Mouse (Mus musculus): ENCODE results near the gene Slco2a1. TPM values are rescaled to one million over a fixed set of nuclear protein-coding genes. Genes with fewer than 3 reads are reported as not detected.

Slco2a1 gene
- polyA plus RNA-seq, 1 experiment from 2014 or later = 3.7 TPM

GRCm38 (mm10) chr9:103114326-103114725 is 125.8 kb downstream of the Slco2a1 start:
- no peak for ATAC-seq (ENCODE audit: insufficient number of reproducible peaks, insufficient read depth, low FRiP score, low TSS enrichment)
- peaks cover 18% of the 10 kb centered on the region for H3K4me1 ChIP-seq
- peaks cover 47% of the 10 kb centered on the region for H3K27me3 ChIP-seq

GRCm38 (mm10) chr9:103114901-103115300 is 126.4 kb downstream of the Slco2a1 start:
- H3K27ac ChIP-seq = no peak overlapping the region
- H3K9ac ChIP-seq = no peak overlapping the region
- H3K4me3 ChIP-seq = no peak overlapping the region
- ATAC-seq (ENCODE audit: insufficient number of reproducible peaks, insufficient read depth, low FRiP score, low TSS enrichment) = no peak
- no peak overlapping the region for H3K4me2 ChIP-seq (replicated peaks)
- H3K4me1 ChIP-seq = peaks cover 18% of the 10 kb centered on the region
- no peaks in the 10 kb centered on the region for H3K9me3 ChIP-seq
- H3K36me3 ChIP-seq = no peaks in the 10 kb centered on the region
- 90% methylated on average over 13 of the region's 13 CpGs for WGBS
- peaks cover 44% of the 10 kb centered on the region for H3K27me3 ChIP-seq

More at GRCm38 (mm10) chr9:103114326-103114725, 125.8 kb downstream of the Slco2a1 start:
- H3K4me2 ChIP-seq (replicated peaks) = no peak overlapping the region
- H3K9ac ChIP-seq = no peak overlapping the region
- H3K27ac ChIP-seq = no peak overlapping the region
- 80% methylated on average over 8 of the region's 8 CpGs for WGBS
- H3K4me3 ChIP-seq = no peak overlapping the region
- H3K36me3 ChIP-seq = no peaks in the 10 kb centered on the region
- H3K9me3 ChIP-seq = no peaks in the 10 kb centered on the region

GRCm38 (mm10) chr9:103116941-103117340 is 128.4 kb downstream of the Slco2a1 start:
- Histone ChIP-seq H3K36me3 (no peaks in the 10 kb centered on the region), H3K4me1 (peaks cover 12% of the 10 kb centered on the region), H3K4me3 (no peak overlapping the region), H3K27me3 (peaks cover 32% of the 10 kb centered on the region), H3K4me2 (replicated peaks) (no peak overlapping the region), H3K9me3 (no peaks in the 10 kb centered on the region), H3K9ac (no peak overlapping the region), H3K27ac (no peak overlapping the region)
- WGBS = 78% methylated on average over 4 of the region's 4 CpGs
- ATAC-seq (ENCODE audit: insufficient number of reproducible peaks, insufficient read depth, low FRiP score, low TSS enrichment) = no peak

GRCm38 (mm10) chr9:103117495-103117894 is 129.0 kb downstream of the Slco2a1 start:
- ATAC-seq (ENCODE audit: insufficient number of reproducible peaks, insufficient read depth, low FRiP score, low TSS enrichment) = no peak
- peaks cover 8% of the 10 kb centered on the region for H3K4me1 ChIP-seq

GRCm38 (mm10) chr9:103117951-103118350 is 129.4 kb downstream of the Slco2a1 start:
- Histone ChIP-seq H3K4me1 (peaks cover 3% of the 10 kb centered on the region), H3K4me2 (replicated peaks) (no peak overlapping the region), H3K27me3 (peaks cover 22% of the 10 kb centered on the region), H3K27ac (no peak overlapping the region), H3K36me3 (no peaks in the 10 kb centered on the region), H3K4me3 (no peak overlapping the region), H3K9ac (no peak overlapping the region), H3K9me3 (no peaks in the 10 kb centered on the region)
- no peak for ATAC-seq (ENCODE audit: insufficient number of reproducible peaks, insufficient read depth, low FRiP score, low TSS enrichment)
- WGBS = 81% methylated on average over 8 of the region's 8 CpGs

More at GRCm38 (mm10) chr9:103117495-103117894, 129.0 kb downstream of the Slco2a1 start:
- no peaks in the 10 kb centered on the region for H3K9me3 ChIP-seq
- H3K36me3 ChIP-seq = no peaks in the 10 kb centered on the region
- H3K27ac ChIP-seq = no peak overlapping the region
- no peak overlapping the region for H3K9ac ChIP-seq
- no peak overlapping the region for H3K4me2 ChIP-seq (replicated peaks)
- no peak overlapping the region for H3K4me3 ChIP-seq
- WGBS = 58% methylated on average over 5 of the region's 5 CpGs
- H3K27me3 ChIP-seq = peaks cover 27% of the 10 kb centered on the region

GRCm38 (mm10) chr9:103118651-103119275 is 130.3 kb downstream of the Slco2a1 start:
- WGBS = 83% methylated on average over 5 of the region's 5 CpGs
- Histone ChIP-seq H3K4me2 (replicated peaks) (no peak overlapping the region), H3K27ac (no peak overlapping the region), H3K36me3 (no peaks in the 10 kb centered on the region), H3K4me1 (no peaks in the 10 kb centered on the region), H3K9ac (no peak overlapping the region), H3K4me3 (no peak overlapping the region), H3K27me3 (peaks cover 14% of the 10 kb centered on the region), H3K9me3 (no peaks in the 10 kb centered on the region)
- ATAC-seq (ENCODE audit: insufficient number of reproducible peaks, insufficient read depth, low FRiP score, low TSS enrichment) = no peak

GRCm38 (mm10) chr9:103119781-103120180 is 131.3 kb downstream of the Slco2a1 start:
- Histone ChIP-seq H3K9me3 (no peaks in the 10 kb centered on the region), H3K4me3 (no peak overlapping the region), H3K9ac (no peak overlapping the region), H3K27ac (no peak overlapping the region), H3K4me1 (no peaks in the 10 kb centered on the region), H3K27me3 (0 out of 2 replicates have a peak, but pooled peaks cover 5% of the 10 kb centered on the region), H3K36me3 (no peaks in the 10 kb centered on the region), H3K4me2 (replicated peaks) (no peak overlapping the region)
- ATAC-seq (ENCODE audit: insufficient number of reproducible peaks, insufficient read depth, low FRiP score, low TSS enrichment) = no peak
- WGBS = 84% methylated on average over 9 of the region's 9 CpGs

GRCm38 (mm10) chr9:103120231-103120630 is 131.7 kb downstream of the Slco2a1 start:
- Histone ChIP-seq H3K4me3 (no peak overlapping the region), H3K9me3 (no peaks in the 10 kb centered on the region), H3K4me1 (no peaks in the 10 kb centered on the region), H3K4me2 (replicated peaks) (no peak overlapping the region), H3K36me3 (no peaks in the 10 kb centered on the region), H3K9ac (no peak overlapping the region), H3K27me3 (0 out of 2 replicates have a peak, but pooled peaks cover under 1% of the 10 kb centered on the region), H3K27ac (no peak overlapping the region)
- no peak for ATAC-seq (ENCODE audit: insufficient number of reproducible peaks, insufficient read depth, low FRiP score, low TSS enrichment)
- 45% methylated on average over 2 of the region's 2 CpGs for WGBS

GRCm38 (mm10) chr9:103121546-103121945 is 133.0 kb downstream of the Slco2a1 start:
- ATAC-seq (ENCODE audit: insufficient number of reproducible peaks, insufficient read depth, low FRiP score, low TSS enrichment) = no peak
- H3K4me2 ChIP-seq (replicated peaks) = no peak overlapping the region
- H3K4me1 ChIP-seq = no peaks in the 10 kb centered on the region
- no peak overlapping the region for H3K4me3 ChIP-seq
- H3K27ac ChIP-seq = no peak overlapping the region
- H3K9ac ChIP-seq = no peak overlapping the region
- no peaks in the 10 kb centered on the region for H3K27me3 ChIP-seq
- H3K9me3 ChIP-seq = no peaks in the 10 kb centered on the region
- H3K36me3 ChIP-seq = no peaks in the 10 kb centered on the region
- 80% methylated on average over 7 of the region's 7 CpGs for WGBS

- Histone ChIP-seq H3K27ac (no peak overlapping the region), H3K9ac (no peak overlapping the region), H3K4me2 (replicated peaks) (no peak overlapping the region), H3K27me3 (no peaks in the 10 kb centered on the region), H3K36me3 (no peaks in the 10 kb centered on the region), H3K9me3 (no peaks in the 10 kb centered on the region), H3K4me3 (no peak overlapping the region), H3K4me1 (no peaks in the 10 kb centered on the region)
- WGBS = 91% methylated on average over 4 of the region's 4 CpGs
- ATAC-seq (ENCODE audit: insufficient number of reproducible peaks, insufficient read depth, low FRiP score, low TSS enrichment) = no peak
These were observed 136.2 kb downstream of the Slco2a1 start for GRCm38 (mm10) chr9:103124746-103125145.

GRCm38 (mm10) chr9:103133493-103134124 is 145.1 kb downstream of the Slco2a1 start:
- H3K4me1 ChIP-seq = peaks cover 15% of the 10 kb centered on the region; the same call in 1 of the 2 replicates
- H3K4me2 ChIP-seq (replicated peaks) = no peak overlapping the region
- ATAC-seq (ENCODE audit: insufficient number of reproducible peaks, insufficient read depth, low FRiP score, low TSS enrichment) = no peak
- no peaks in the 10 kb centered on the region for H3K27me3 ChIP-seq
- H3K9me3 ChIP-seq = no peaks in the 10 kb centered on the region
- H3K9ac ChIP-seq = no peak overlapping the region
- no peak overlapping the region for H3K27ac ChIP-seq
- H3K4me3 ChIP-seq = no peak overlapping the region
- H3K36me3 ChIP-seq = no peaks in the 10 kb centered on the region
- WGBS = 31% methylated on average over 6 of the region's 6 CpGs

- Histone ChIP-seq H3K27me3 (no peaks in the 10 kb centered on the region), H3K4me2 (replicated peaks) (no peak overlapping the region), H3K27ac (no peak overlapping the region), H3K4me3 (no peak overlapping the region), H3K9me3 (no peaks in the 10 kb centered on the region), H3K4me1 (peaks cover 15% of the 10 kb centered on the region; the same call in 1 of the 2 replicates), H3K9ac (no peak overlapping the region), H3K36me3 (no peaks in the 10 kb centered on the region)
- 58% methylated on average over 9 of the region's 9 CpGs for WGBS
- no peak for ATAC-seq (ENCODE audit: insufficient number of reproducible peaks, insufficient read depth, low FRiP score, low TSS enrichment)
These were observed 146.0 kb downstream of the Slco2a1 start for GRCm38 (mm10) chr9:103134450-103135030.
